Mouse (Mus musculus) hindbrain, embryonic 10.5 days (tissue): Measurements from ENCODE around the gene Etfdh. TPM values are rescaled to one million over a fixed set of nuclear protein-coding genes. Genes with fewer than 3 reads are reported as not detected.

Experiments used
- DNase-seq: peaks from one replicate; pipeline ENCODE4 v3.0.0-alpha.2; 2017; ENCODE audit warnings: low spot score
- H3K27ac ChIP-seq: fragments of 300-500 bp; sonication (generic); 2 replicates; pipeline ENCODE4 v1.5.1; 2016; ENCODE audit warnings: mild to moderate bottlenecking, moderate library complexity
- H3K27me3 ChIP-seq: fragments of 300-500 bp; sonication (generic); 2 replicates; pipeline ENCODE4 v1.6.1; 2016; ENCODE audit warnings: mild to moderate bottlenecking; ENCODE audit not compliant: poor library complexity, insufficient read depth, severe bottlenecking
- H3K36me3 ChIP-seq: fragments of 300-500 bp; sonication (generic); 2 replicates; pipeline ENCODE4 v1.6.1; 2016; ENCODE audit warnings: mild to moderate bottlenecking, moderate library complexity
- H3K4me1 ChIP-seq: fragments of 300-500 bp; sonication (generic); replicated peaks from 2 replicates; pipeline ENCODE4 v1.6.1; 2016; ENCODE audit warnings: mild to moderate bottlenecking
- H3K4me3 ChIP-seq: fragments of 300-500 bp; sonication (generic); 2 replicates; pipeline ENCODE4 v1.5.1; 2016; ENCODE audit warnings: mild to moderate bottlenecking, moderate library complexity
- H3K9me3 ChIP-seq: fragments of 300-500 bp; sonication (generic); 2 replicates; pipeline ENCODE4 v1.6.1; 2016; ENCODE audit warnings: mild to moderate bottlenecking, moderate library complexity
- WGBS: fragments of 180-500 bp; shearing (Covaris S2); methylation state at CpG from one replicate; pipeline ENCODE4 v1.1.7; 2016; 5-methylcytosine and 5-hydroxymethylcytosine counted together
- polyA plus RNA-seq: library from polyadenylated mRNA; unstranded; fragments of >200 nt; fragmentation: Nextera tagmentation; extraction: Ambion mirVana; gene quantifications from 2 replicates; pipeline ENCODE4 v1.2.1, GENCODE M21; 2016

Etfdh gene
- polyA plus RNA-seq, 1 experiment from 2014 or later: 45.2 TPM

GRCm38 (mm10) chr3:79609886-79610285 is 19.4 kb downstream of the Etfdh start:
- Histone ChIP-seq H3K4me3 (no peak overlapping the region), H3K9me3 (no peaks in the 10 kb centered on the region), H3K27me3 (no peaks in the 10 kb centered on the region), H3K27ac (no peak overlapping the region), H3K4me1 (no peaks in the 10 kb centered on the region), H3K36me3 (peaks cover 78% of the 10 kb centered on the region)
- WGBS: 91% methylated on average over 2 of the region's 2 CpGs
- no peak for DNase-seq

- no peak for DNase-seq
- Histone ChIP-seq H3K27ac (no peak overlapping the region), H3K4me3 (no peak overlapping the region), H3K36me3 (peaks cover 73% of the 10 kb centered on the region), H3K9me3 (no peaks in the 10 kb centered on the region), H3K4me1 (peaks cover 18% of the 10 kb centered on the region), H3K27me3 (no peaks in the 10 kb centered on the region)
- 97% methylated on average over 7 of the region's 7 CpGs for WGBS
Observed at GRCm38 (mm10) chr3:79595468-79595867, 33.8 kb downstream of the Etfdh start.

- peak overlapping the region; percentile 90 for H3K4me3 ChIP-seq
- 7% methylated on average over 15 of the region's 15 CpGs for WGBS
- H3K4me1 ChIP-seq: peaks cover 18% of the 10 kb centered on the region
- H3K27ac ChIP-seq: peak overlapping the region; percentile 95
- no peaks in the 10 kb centered on the region for H3K9me3 ChIP-seq
- peaks cover 38% of the 10 kb centered on the region for H3K36me3 ChIP-seq
- no peaks in the 10 kb centered on the region for H3K27me3 ChIP-seq
- DNase-seq: no peak
Observed at GRCm38 (mm10) chr3:79591793-79592471, 37.4 kb downstream of the Etfdh start.

- no peaks in the 10 kb centered on the region for H3K27me3 ChIP-seq
- no peaks in the 10 kb centered on the region for H3K9me3 ChIP-seq
- peak within 1 kb of the TSS; percentile 95 for H3K27ac ChIP-seq
- WGBS: 3% methylated on average over 63 of the region's 63 CpGs
- H3K4me3 ChIP-seq: peak within 1 kb of the TSS; percentile 90
- H3K4me1 ChIP-seq: peaks cover 18% of the 10 kb centered on the region
- H3K36me3 ChIP-seq: peaks cover 30% of the 10 kb centered on the region
- peak; percentile 88 for DNase-seq
Observed at GRCm38 (mm10) chr3:79590863-79591792, 38.2 kb downstream of the Etfdh start, which contains the start of gene Ppid. Gene Ppid, plus strand, starts transcription at chr3:79591342.

- WGBS: 83% methylated on average over 2 of the region's 2 CpGs
- Histone ChIP-seq H3K4me1 (peaks cover 18% of the 10 kb centered on the region), H3K4me3 (no peak overlapping the region), H3K27me3 (no peaks in the 10 kb centered on the region), H3K9me3 (no peaks in the 10 kb centered on the region), H3K27ac (no peak overlapping the region), H3K36me3 (peaks cover 15% of the 10 kb centered on the region)
- DNase-seq: no peak
Observed at GRCm38 (mm10) chr3:79589671-79590070, 39.6 kb downstream of the Etfdh start.

GRCm38 (mm10) chr3:79586804-79587203 is 42.5 kb downstream of the Etfdh start:
- Histone ChIP-seq H3K4me1 (peaks cover 6% of the 10 kb centered on the region), H3K27ac (no peak overlapping the region), H3K9me3 (no peaks in the 10 kb centered on the region), H3K36me3 (no peaks in the 10 kb centered on the region), H3K4me3 (no peak overlapping the region), H3K27me3 (no peaks in the 10 kb centered on the region)
- WGBS: 6% methylated on average over 6 of the region's 6 CpGs
- DNase-seq: peak; percentile 92

- H3K9me3 ChIP-seq: no peaks in the 10 kb centered on the region
- 86% methylated on average over 5 of the region's 5 CpGs for whole genome bisulfite sequencing
- peaks cover 13% of the 10 kb centered on the region for H3K4me1 ChIP-seq
- no peaks in the 10 kb centered on the region for H3K36me3 ChIP-seq
- no peak overlapping the region for H3K4me3 ChIP-seq
- no peak for DNase-seq
- H3K27me3 ChIP-seq: no peaks in the 10 kb centered on the region
- H3K27ac ChIP-seq: no peak overlapping the region
Observed at GRCm38 (mm10) chr3:79579891-79580575, 49.3 kb downstream of the Etfdh start.

GRCm38 (mm10) chr3:79578164-79578563 is 51.1 kb downstream of the Etfdh start:
- DNase-seq: no peak
- Histone ChIP-seq H3K4me1 (peaks cover 13% of the 10 kb centered on the region), H3K4me3 (no peak overlapping the region), H3K9me3 (no peaks in the 10 kb centered on the region), H3K36me3 (no peaks in the 10 kb centered on the region), H3K27ac (no peak overlapping the region), H3K27me3 (no peaks in the 10 kb centered on the region)
- WGBS: 77% methylated on average over 6 of the region's 6 CpGs

GRCm38 (mm10) chr3:79577606-79578005 is 51.7 kb downstream of the Etfdh start:
- no peaks in the 10 kb centered on the region for H3K27me3 ChIP-seq
- H3K9me3 ChIP-seq: no peaks in the 10 kb centered on the region
- WGBS: 89% methylated on average over 6 of the region's 6 CpGs
- no peak overlapping the region for H3K27ac ChIP-seq
- no peaks in the 10 kb centered on the region for H3K36me3 ChIP-seq
- no peak overlapping the region for H3K4me3 ChIP-seq
- H3K4me1 ChIP-seq: peaks cover 13% of the 10 kb centered on the region
- no peak for DNase-seq

GRCm38 (mm10) chr3:79576865-79577264 is 52.4 kb downstream of the Etfdh start:
- DNase-seq: no peak
- WGBS: 33% methylated on average over 5 of the region's 5 CpGs
- H3K27ac ChIP-seq: no peak overlapping the region; the same call in 1 of the 2 replicates
- H3K9me3 ChIP-seq: no peaks in the 10 kb centered on the region
- H3K4me1 ChIP-seq: peaks cover 13% of the 10 kb centered on the region
- H3K36me3 ChIP-seq: no peaks in the 10 kb centered on the region
- H3K27me3 ChIP-seq: no peaks in the 10 kb centered on the region
- no peak overlapping the region for H3K4me3 ChIP-seq

GRCm38 (mm10) chr3:79576468-79576816 is 52.9 kb downstream of the Etfdh start:
- Histone ChIP-seq H3K9me3 (no peaks in the 10 kb centered on the region), H3K27me3 (no peaks in the 10 kb centered on the region), H3K4me1 (peaks cover 13% of the 10 kb centered on the region), H3K4me3 (no peak overlapping the region), H3K27ac (no peak overlapping the region), H3K36me3 (no peaks in the 10 kb centered on the region)
- no peak for DNase-seq
- 13% methylated on average over 3 of the region's 3 CpGs for WGBS

- Histone ChIP-seq H3K9me3 (no peaks in the 10 kb centered on the region), H3K27ac (no peak overlapping the region), H3K4me3 (no peak overlapping the region), H3K27me3 (no peaks in the 10 kb centered on the region), H3K4me1 (peaks cover 13% of the 10 kb centered on the region), H3K36me3 (no peaks in the 10 kb centered on the region)
- no peak for DNase-seq
- WGBS: 37% methylated on average over 10 of the region's 10 CpGs
Observed at GRCm38 (mm10) chr3:79575576-79576467, 53.5 kb downstream of the Etfdh start.
